Comparison of ENCODE assay signal across 8 mouse cellular contexts in genomic region chr19:38836084-38836437, GRCm38 (mm10). TPM values are rescaled to one million over a fixed set of nuclear protein-coding genes. Genes with fewer than 3 reads are reported as not detected.
A peak's percentile ranks its signal among the peaks of the same experiment; 100 is the strongest.
DNase-seq lines count a peak whose midpoint lies in the region; ATAC-seq and TF ChIP-seq lines count a peak whose summit lies in the region.

No protein-coding gene starts in this region.

- no peaks in the 10 kb centered on the region for H3K27me3 ChIP-seq in heart, embryonic 16.5 days (ENCODE audit: control insufficient read depth, insufficient read depth, low read length)
- no peaks in the 10 kb centered on the region for H3K27me3 ChIP-seq in G1E (ENCODE audit: insufficient read depth, low read length)
- H3K27me3 ChIP-seq in hindbrain, embryonic 10.5 days (ENCODE audit: insufficient read depth, poor library complexity, severe bottlenecking), result no peaks in the 10 kb centered on the region
- H3K27me3 ChIP-seq in midbrain, embryonic 10.5 days (ENCODE audit: low read depth, poor library complexity, severe bottlenecking), result no peaks in the 10 kb centered on the region

- peak overlapping the region; percentile 81 for H3K4me2 ChIP-seq in heart, embryonic 16.5 days (ENCODE audit: low read depth, low read length)

- no peaks in the 10 kb centered on the region for H3K9me3 ChIP-seq in heart, embryonic 16.5 days (replicated peaks; ENCODE audit: control insufficient read depth, low read length)
- H3K9me3 ChIP-seq in G1E (replicated peaks), result no peaks in the 10 kb centered on the region
- no peaks in the 10 kb centered on the region for H3K9me3 ChIP-seq in hindbrain, embryonic 10.5 days
- H3K9me3 ChIP-seq in midbrain, embryonic 10.5 days (replicated peaks), result no peaks in the 10 kb centered on the region

- no peak for ATAC-seq in heart, embryonic 16.5 days (replicated peaks; ENCODE audit: extremely low read depth, insufficient read depth, low FRiP score)
- no peak for ATAC-seq in G1E (ENCODE audit: extremely low read depth, insufficient number of reproducible peaks, low FRiP score, poor library complexity, severe bottlenecking)
- no peak for ATAC-seq in inflammation-experienced regulatory T-cells, adult 6 months

- H3K4me3 ChIP-seq in heart, embryonic 16.5 days (ENCODE audit: low read length), result peak overlapping the region; percentile 89
- peak overlapping the region; percentile 90 for H3K4me3 ChIP-seq in G1E (ENCODE audit: low read depth, low read length)
- H3K4me3 ChIP-seq in hindbrain, embryonic 10.5 days, result peak overlapping the region; percentile 81
- peak overlapping the region; percentile 80 for H3K4me3 ChIP-seq in midbrain, embryonic 10.5 days

- no peaks in the 10 kb centered on the region for H3K36me3 ChIP-seq in heart, embryonic 16.5 days (ENCODE audit: control insufficient read depth, insufficient read depth)
- H3K36me3 ChIP-seq in G1E (replicated peaks), result no peaks in the 10 kb centered on the region
- no peaks in the 10 kb centered on the region for H3K36me3 ChIP-seq in hindbrain, embryonic 10.5 days
- no peaks in the 10 kb centered on the region for H3K36me3 ChIP-seq in midbrain, embryonic 10.5 days

- WGBS in heart, embryonic 16.5 days, result 21% methylated on average over 10 of the region's 10 CpGs
- 27% methylated on average over 10 of the region's 10 CpGs for WGBS in hindbrain, embryonic 10.5 days
- 29% methylated on average over 10 of the region's 10 CpGs for WGBS in midbrain, embryonic 10.5 days

- TF ChIP-seq CTCF in G1E (IDR thresholded peaks at IDR 0.05; ENCODE audit: low read depth, low read length), result no peak

- no peak for DNase-seq in heart, adult 8-10 months (ENCODE audit: low spot score)
- no peak for DNase-seq in G1E (ENCODE audit: low spot score)
- no peak for DNase-seq in hindbrain, embryonic 10.5 days (ENCODE audit: low spot score)
- no peak for DNase-seq in midbrain, embryonic 10.5 days (ENCODE audit: low spot score)
- DNase-seq in left cerebral cortex, adult 18-20 months (ENCODE audit: low spot score in 2 of 2), result no peak
- no peak for DNase-seq in cerebellum, adult 11 months

- H3K27ac ChIP-seq in heart, embryonic 16.5 days (ENCODE audit: low read length), result peak overlapping the region; percentile 74
- peak overlapping the region; percentile 94 for H3K27ac ChIP-seq in hindbrain, embryonic 10.5 days
- H3K27ac ChIP-seq in midbrain, embryonic 10.5 days (replicated peaks), result peak overlapping the region; percentile 90

- H3K9ac ChIP-seq in heart, embryonic 16.5 days (ENCODE audit: low read length), result peak overlapping the region; percentile 89

- H3K4me1 ChIP-seq in heart, embryonic 16.5 days (ENCODE audit: control insufficient read depth, insufficient read depth, low read length), result peaks cover 4% of the 10 kb centered on the region; the same call in 1 of the 2 replicates
- peaks cover 16% of the 10 kb centered on the region for H3K4me1 ChIP-seq in G1E (ENCODE audit: insufficient read depth, low read depth, low read length)
- H3K4me1 ChIP-seq in hindbrain, embryonic 10.5 days (replicated peaks), result peaks cover 11% of the 10 kb centered on the region; the same call in 1 of the 2 replicates
- peaks cover 6% of the 10 kb centered on the region for H3K4me1 ChIP-seq in midbrain, embryonic 10.5 days

RNA-seq across cellular contexts. Expression of gene Tbc1d12, which starts 0.3 kb away (rescaled TPM):
- polyA plus RNA-seq in heart, embryonic 16.5 days (2015; fragmentation: Nextera tagmentation; extraction: Ambion mirVana), result 1.3 TPM in 2 replicates
- total RNA-seq in heart, adult 8-10 months (2022), result 1 to 10 TPM; 5.5 to 6.7 (median 6.3) TPM
- 6.6 and 16.2 TPM in 2 replicates for total RNA-seq in G1E (2014; fragmentation: Nextera tagmentation)
- 7.8 and 7.9 TPM in 2 replicates for total RNA-seq in G1E (2017)
- polyA plus RNA-seq in G1E (2012), result 0.99 and 1.3 TPM in 2 replicates
- polyA plus RNA-seq in hindbrain, embryonic 10.5 days (2016; fragmentation: Nextera tagmentation; extraction: Ambion mirVana), result 1.8 and 2.3 TPM in 2 replicates
- polyA plus RNA-seq in midbrain, embryonic 10.5 days (2016; fragmentation: Nextera tagmentation; extraction: Ambion mirVana), result 2.1 and 2.2 TPM in 2 replicates
- 1 to 10 TPM; 1.0 to 1.9 (median 1.2) TPM for polyA plus RNA-seq in inflammation-experienced regulatory T-cells, adult 6 months (2017; shearing (Covaris generic))
- 10 to 100 TPM; 12.9 to 13.1 TPM for total RNA-seq in left cerebral cortex, adult 18-20 months (2021)

RNA-seq across cellular contexts. Expression of gene Noc3l, which starts 17.0 kb away (rescaled TPM):
- 3.6 and 4.3 TPM in 2 replicates for polyA plus RNA-seq in heart, embryonic 16.5 days (2015; fragmentation: Nextera tagmentation; extraction: Ambion mirVana)
- 1 to 10 TPM; 6.6 to 6.9 (median 6.7) TPM for total RNA-seq in heart, adult 8-10 months (2022)
- 13.7 and 19.9 TPM in 2 replicates for total RNA-seq in G1E (2014; fragmentation: Nextera tagmentation)
- 34.6 and 41.9 TPM in 2 replicates for total RNA-seq in G1E (2017)
- polyA plus RNA-seq in G1E (2012), result 1.3 and 2.4 TPM in 2 replicates
- 7.6 and 10.3 TPM in 2 replicates for polyA plus RNA-seq in hindbrain, embryonic 10.5 days (2016; fragmentation: Nextera tagmentation; extraction: Ambion mirVana)
- 9.3 and 9.7 TPM in 2 replicates for polyA plus RNA-seq in midbrain, embryonic 10.5 days (2016; fragmentation: Nextera tagmentation; extraction: Ambion mirVana)
- 1 to 10 TPM; 7.5 to 8.4 (median 7.7) TPM for polyA plus RNA-seq in inflammation-experienced regulatory T-cells, adult 6 months (2017; shearing (Covaris generic))
- total RNA-seq in left cerebral cortex, adult 18-20 months (2021), result 10 to 100 TPM; 14.2 to 15.3 TPM
